Mouse (Mus musculus): Measurements from ENCODE around the gene Zfp449. TPM values are rescaled to one million over a fixed set of nuclear protein-coding genes. Genes with fewer than 3 reads are reported as not detected.
"Not testable (repeated sequence)": the region's sequence is repeated elsewhere in the genome, so short reads cannot be mapped to it uniquely, and the experiment has no call there.

The Zfp449 gene
- polyA plus RNA-seq, 1 experiment from 2014 or later = 8.9 TPM

- Histone ChIP-seq H3K27ac (replicated peaks; ENCODE audit: low read depth, low read length) (no peak overlapping the region), H3K27me3 (ENCODE audit: control insufficient read depth, insufficient read depth, low read length) (no peaks in the 10 kb centered on the region), H3K36me3 (replicated peaks; ENCODE audit: control insufficient read depth, insufficient read depth, low read depth, low read length) (no peaks in the 10 kb centered on the region), H3K4me2 (ENCODE audit: low read depth, low read length) (peak overlapping the region; percentile 50), H3K4me3 (ENCODE audit: low read depth, low read length) (peak overlapping the region; percentile 54), H3K9ac (replicated peaks; ENCODE audit: low read length) (peak overlapping the region; percentile 61), H3K9me3 (replicated peaks; ENCODE audit: control insufficient read depth, low read length) (no peaks in the 10 kb centered on the region), H3K4me1 (ENCODE audit: control insufficient read depth, insufficient read depth, low read length) (no peaks in the 10 kb centered on the region)
- DNase-seq (ENCODE audit: low spot score) (no peak), ATAC-seq (replicated peaks; ENCODE audit: insufficient number of reproducible peaks, low FRiP score, low TSS enrichment, low read depth) (no peak)
- 55% methylated on average over 8 of the region's 8 CpGs for WGBS
Measured at GRCm38 (mm10) chrX:56346932-56347253, 693 bp downstream of the Zfp449 start.

GRCm38 (mm10) chrX:56374431-56375128 lies 28.4 kb downstream of the Zfp449 start, which contains the start of gene Smim10l2a:
Smim10l2a (plus strand) TSS chrX:56374586.
- H3K36me3 ChIP-seq (replicated peaks; ENCODE audit: control insufficient read depth, insufficient read depth, low read depth, low read length); H3K9me3 ChIP-seq (replicated peaks; ENCODE audit: control insufficient read depth, low read length); H3K27me3 ChIP-seq (ENCODE audit: control insufficient read depth, insufficient read depth, low read length); H3K4me1 ChIP-seq (ENCODE audit: control insufficient read depth, insufficient read depth, low read length); H3K27ac ChIP-seq (replicated peaks; ENCODE audit: low read depth, low read length): not testable (repeated sequence)
- Histone ChIP-seq H3K4me3 (ENCODE audit: low read depth, low read length) (peak within 1 kb of the TSS; percentile 41), H3K9ac (replicated peaks; ENCODE audit: low read length) (peak within 1 kb of the TSS; percentile 47), H3K4me2 (ENCODE audit: low read depth, low read length) (peak within 1 kb of the TSS; percentile 57)
- DNase-seq (ENCODE audit: low spot score) (peak; percentile 63), ATAC-seq (replicated peaks; ENCODE audit: insufficient number of reproducible peaks, low FRiP score, low TSS enrichment, low read depth) (peak; percentile 88)
- 12% methylated on average over 44 of the region's 56 CpGs for WGBS

- 77% methylated on average over 2 of the region's 2 CpGs for WGBS
- no peaks in the 10 kb centered on the region for H3K27me3 ChIP-seq (ENCODE audit: control insufficient read depth, insufficient read depth, low read length)
- no peaks in the 10 kb centered on the region for H3K36me3 ChIP-seq (replicated peaks; ENCODE audit: control insufficient read depth, insufficient read depth, low read depth, low read length)
- DNase-seq (ENCODE audit: low spot score) (no peak), ATAC-seq (replicated peaks; ENCODE audit: insufficient number of reproducible peaks, low FRiP score, low TSS enrichment, low read depth) (no peak)
- H3K27ac ChIP-seq (replicated peaks; ENCODE audit: low read depth, low read length) = no peak overlapping the region
- no peak overlapping the region for H3K4me2 ChIP-seq (ENCODE audit: low read depth, low read length)
- H3K4me3 ChIP-seq (ENCODE audit: low read depth, low read length) = no peak overlapping the region
- no peaks in the 10 kb centered on the region for H3K4me1 ChIP-seq (ENCODE audit: control insufficient read depth, insufficient read depth, low read length)
- H3K9me3 ChIP-seq (replicated peaks; ENCODE audit: control insufficient read depth, low read length) = no peaks in the 10 kb centered on the region
- H3K9ac ChIP-seq (replicated peaks; ENCODE audit: low read length) = no peak overlapping the region
Measured at GRCm38 (mm10) chrX:56380852-56381251, 34.7 kb downstream of the Zfp449 start.

GRCm38 (mm10) chrX:56384142-56384541 lies 37.9 kb downstream of the Zfp449 start:
- no peaks in the 10 kb centered on the region for H3K4me1 ChIP-seq (ENCODE audit: control insufficient read depth, insufficient read depth, low read length)
- 72% methylated on average over 2 of the region's 2 CpGs for WGBS
- no peak overlapping the region for H3K4me3 ChIP-seq (ENCODE audit: low read depth, low read length)
- no peaks in the 10 kb centered on the region for H3K9me3 ChIP-seq (replicated peaks; ENCODE audit: control insufficient read depth, low read length)
- no peak overlapping the region for H3K4me2 ChIP-seq (ENCODE audit: low read depth, low read length)
- H3K36me3 ChIP-seq (replicated peaks; ENCODE audit: control insufficient read depth, insufficient read depth, low read depth, low read length) = no peaks in the 10 kb centered on the region
- DNase-seq (ENCODE audit: low spot score) (peak; percentile 22), ATAC-seq (replicated peaks; ENCODE audit: insufficient number of reproducible peaks, low FRiP score, low TSS enrichment, low read depth) (no peak)
- no peak overlapping the region for H3K9ac ChIP-seq (replicated peaks; ENCODE audit: low read length)
- H3K27me3 ChIP-seq (ENCODE audit: control insufficient read depth, insufficient read depth, low read length) = no peaks in the 10 kb centered on the region
- no peak overlapping the region for H3K27ac ChIP-seq (replicated peaks; ENCODE audit: low read depth, low read length)

GRCm38 (mm10) chrX:56404646-56405045 lies 58.4 kb downstream of the Zfp449 start:
- Histone ChIP-seq H3K4me3 (ENCODE audit: low read depth, low read length) (no peak overlapping the region), H3K4me2 (ENCODE audit: low read depth, low read length) (no peak overlapping the region), H3K9me3 (replicated peaks; ENCODE audit: control insufficient read depth, low read length) (no peaks in the 10 kb centered on the region), H3K27ac (replicated peaks; ENCODE audit: low read depth, low read length) (no peak overlapping the region), H3K36me3 (replicated peaks; ENCODE audit: control insufficient read depth, insufficient read depth, low read depth, low read length) (no peaks in the 10 kb centered on the region), H3K9ac (replicated peaks; ENCODE audit: low read length) (no peak overlapping the region), H3K4me1 (ENCODE audit: control insufficient read depth, insufficient read depth, low read length) (no peaks in the 10 kb centered on the region), H3K27me3 (ENCODE audit: control insufficient read depth, insufficient read depth, low read length) (no peaks in the 10 kb centered on the region)
- no peak for ATAC-seq (replicated peaks; ENCODE audit: insufficient number of reproducible peaks, low FRiP score, low TSS enrichment, low read depth)
- WGBS = 29% methylated on average over 2 of the region's 2 CpGs
- DNase-seq (ENCODE audit: low spot score) = no peak

- Histone ChIP-seq H3K9me3 (replicated peaks; ENCODE audit: control insufficient read depth, low read length) (no peaks in the 10 kb centered on the region), H3K36me3 (replicated peaks; ENCODE audit: control insufficient read depth, insufficient read depth, low read depth, low read length) (no peaks in the 10 kb centered on the region), H3K27ac (replicated peaks; ENCODE audit: low read depth, low read length) (no peak overlapping the region), H3K27me3 (ENCODE audit: control insufficient read depth, insufficient read depth, low read length) (no peaks in the 10 kb centered on the region), H3K4me2 (ENCODE audit: low read depth, low read length) (no peak overlapping the region), H3K9ac (replicated peaks; ENCODE audit: low read length) (no peak overlapping the region), H3K4me3 (ENCODE audit: low read depth, low read length) (no peak overlapping the region), H3K4me1 (ENCODE audit: control insufficient read depth, insufficient read depth, low read length) (no peaks in the 10 kb centered on the region)
- ATAC-seq (replicated peaks; ENCODE audit: insufficient number of reproducible peaks, low FRiP score, low TSS enrichment, low read depth) = no peak
- 79% methylated on average over 1 of the region's 1 CpGs for WGBS
- no peak for DNase-seq (ENCODE audit: low spot score)
Measured at GRCm38 (mm10) chrX:56405482-56405881, 59.3 kb downstream of the Zfp449 start.

- DNase-seq (ENCODE audit: low spot score) (no peak), ATAC-seq (replicated peaks; ENCODE audit: insufficient number of reproducible peaks, low FRiP score, low TSS enrichment, low read depth) (no peak)
- H3K4me1 ChIP-seq (ENCODE audit: control insufficient read depth, insufficient read depth, low read length) = no peaks in the 10 kb centered on the region
- H3K36me3 ChIP-seq (replicated peaks; ENCODE audit: control insufficient read depth, insufficient read depth, low read depth, low read length) = no peaks in the 10 kb centered on the region
- no peaks in the 10 kb centered on the region for H3K27me3 ChIP-seq (ENCODE audit: control insufficient read depth, insufficient read depth, low read length)
- 60% methylated on average over 5 of the region's 5 CpGs for WGBS
- no peak overlapping the region for H3K9ac ChIP-seq (replicated peaks; ENCODE audit: low read length)
- no peak overlapping the region for H3K4me2 ChIP-seq (ENCODE audit: low read depth, low read length)
- H3K4me3 ChIP-seq (ENCODE audit: low read depth, low read length) = no peak overlapping the region
- no peak overlapping the region for H3K27ac ChIP-seq (replicated peaks; ENCODE audit: low read depth, low read length)
- H3K9me3 ChIP-seq (replicated peaks; ENCODE audit: control insufficient read depth, low read length) = no peaks in the 10 kb centered on the region
Measured at GRCm38 (mm10) chrX:56406128-56406527, 59.9 kb downstream of the Zfp449 start.

Data from embryonic facial prominence, embryonic 11.5 days (tissue).